In genomic region chr16:12309826-12310225, GRCm38 (mm10) we compare ENCODE assay signal across 27 mouse cellular contexts.
DNase-seq lines count a peak whose midpoint lies in the region; ATAC-seq and TF ChIP-seq lines count a peak whose summit lies in the region.
"Had no signal": no experiment of that assay in that cellular context is flagged by ENCODE, and none has a peak within 500 bp of the region (broad histone marks: within the 10 kb centered on the region; RNA-seq: fewer than 3 reads in every experiment).

No protein-coding gene starts in this region.

- DNase-seq in embryonic facial prominence, embryonic 14.5 days (ENCODE audit: low spot score) = no peak
- no peak for DNase-seq in embryonic facial prominence, embryonic 10.5 days (ENCODE audit: low spot score)
- no peak for DNase-seq in kidney, postnatal 36 days
- peak; percentile 12 for DNase-seq in lung, embryonic 14.5 days
- DNase-seq in lung, postnatal 36 days = no peak
- no peak for DNase-seq in left cerebral cortex, postnatal 10 days (ENCODE audit: extremely low spot score in 1 of 2, low spot score in 2 of 2)
- DNase-seq: adrenal gland, adult 2 months; adrenal gland, postnatal 14 days; B cell, adult 2 months; cerebellum, adult 11 months; cerebellum, adult 2 months; cerebellum, adult 9-11 months; cerebellum, postnatal 25 days; gastrocnemius, postnatal 10 days; gastrocnemius, postnatal 36 days; heart, adult 2 months; heart, postnatal 14 days; heart, postnatal 4 days had no signal

- H3K4me1 ChIP-seq in embryonic facial prominence, embryonic 14.5 days (ENCODE audit: control insufficient read depth, insufficient read depth, low read length) = no peaks in the 10 kb centered on the region
- H3K4me1 ChIP-seq in embryonic facial prominence, embryonic 10.5 days = no peaks in the 10 kb centered on the region
- no peaks in the 10 kb centered on the region for H3K4me1 ChIP-seq in kidney, embryonic 16.5 days (ENCODE audit: insufficient read depth, low read length)
- no peaks in the 10 kb centered on the region for H3K4me1 ChIP-seq in lung, embryonic 14.5 days (ENCODE audit: insufficient read depth)
- H3K4me1 ChIP-seq: embryonic facial prominence, embryonic 13.5 days; forebrain, embryonic 13.5 days; heart, embryonic 10.5 days; heart, embryonic 13.5 days had no signal

- no peak overlapping the region for H3K4me3 ChIP-seq in embryonic facial prominence, embryonic 14.5 days (ENCODE audit: low read depth, low read length)
- H3K4me3 ChIP-seq in embryonic facial prominence, embryonic 10.5 days = no peak overlapping the region
- H3K4me3 ChIP-seq in kidney, embryonic 16.5 days (ENCODE audit: low read length) = no peak overlapping the region
- no peak overlapping the region for H3K4me3 ChIP-seq in lung, embryonic 14.5 days (ENCODE audit: low read depth, low read length)
- H3K4me3 ChIP-seq: embryonic facial prominence, embryonic 13.5 days; forebrain, embryonic 10.5 days; forebrain, embryonic 13.5 days; heart, adult 2 months; heart, embryonic 10.5 days; heart, embryonic 13.5 days had no signal

- no peaks in the 10 kb centered on the region for H3K36me3 ChIP-seq in embryonic facial prominence, embryonic 14.5 days (ENCODE audit: control insufficient read depth, insufficient read depth, low read length)
- no peaks in the 10 kb centered on the region for H3K36me3 ChIP-seq in embryonic facial prominence, embryonic 10.5 days (replicated peaks)
- no peaks in the 10 kb centered on the region for H3K36me3 ChIP-seq in kidney, embryonic 16.5 days (ENCODE audit: insufficient read depth, low read length)
- H3K36me3 ChIP-seq in lung, embryonic 14.5 days (ENCODE audit: insufficient read depth) = no peaks in the 10 kb centered on the region
- H3K36me3 ChIP-seq: embryonic facial prominence, embryonic 13.5 days; forebrain, embryonic 10.5 days; G1E; heart, embryonic 10.5 days; heart, embryonic 13.5 days had no signal

- no peak overlapping the region for H3K9ac ChIP-seq in embryonic facial prominence, embryonic 14.5 days (ENCODE audit: low read depth, low read length)
- no peak overlapping the region for H3K9ac ChIP-seq in kidney, embryonic 16.5 days (replicated peaks; ENCODE audit: low read length)
- no peak overlapping the region for H3K9ac ChIP-seq in lung, embryonic 14.5 days
- H3K9ac ChIP-seq: embryonic facial prominence, embryonic 13.5 days; forebrain, embryonic 13.5 days; heart, embryonic 13.5 days; hindbrain, embryonic 14.5 days had no signal

- H3K27me3 ChIP-seq in embryonic facial prominence, embryonic 14.5 days (replicated peaks; ENCODE audit: control insufficient read depth, insufficient read depth, low read length) = no peaks in the 10 kb centered on the region
- no peaks in the 10 kb centered on the region for H3K27me3 ChIP-seq in embryonic facial prominence, embryonic 10.5 days (replicated peaks; ENCODE audit: low read depth, poor library complexity, severe bottlenecking)
- H3K27me3 ChIP-seq in kidney, embryonic 16.5 days (ENCODE audit: insufficient read depth, low read length) = no peaks in the 10 kb centered on the region
- no peaks in the 10 kb centered on the region for H3K27me3 ChIP-seq in lung, embryonic 14.5 days (ENCODE audit: insufficient read depth, low read length)
- H3K27me3 ChIP-seq: embryonic facial prominence, embryonic 13.5 days; forebrain, embryonic 13.5 days; heart, embryonic 13.5 days had no signal

- ATAC-seq in embryonic facial prominence, embryonic 14.5 days (ENCODE audit: low read depth) = 0 out of 2 replicates have a peak, but pooled peaks have one; percentile 33
- ATAC-seq in kidney, embryonic 16.5 days (ENCODE audit: low FRiP score, low TSS enrichment) = peak; percentile 67; the same call in 1 of the 2 replicates
- ATAC-seq in lung, embryonic 14.5 days (ENCODE audit: insufficient read depth) = no peak
- ATAC-seq: forebrain, embryonic 13.5 days; forebrain, embryonic 16.5 days had no signal

- intact Hi-C loops in left cerebral cortex, postnatal 10 days (cut with DNase I) = no loop called here

- H3K27ac ChIP-seq in embryonic facial prominence, embryonic 14.5 days (replicated peaks; ENCODE audit: low read depth, low read length) = no peak overlapping the region
- no peak overlapping the region for H3K27ac ChIP-seq in embryonic facial prominence, embryonic 10.5 days (replicated peaks)
- H3K27ac ChIP-seq in kidney, embryonic 16.5 days (ENCODE audit: low read length) = no peak overlapping the region
- H3K27ac ChIP-seq in lung, embryonic 14.5 days (ENCODE audit: low read depth) = no peak overlapping the region
- H3K27ac ChIP-seq: embryonic facial prominence, embryonic 13.5 days; forebrain, embryonic 10.5 days; forebrain, embryonic 13.5 days; heart, adult 2 months; heart, embryonic 10.5 days; heart, embryonic 13.5 days; hindbrain, embryonic 14.5 days had no signal

- H3K9me3 ChIP-seq in embryonic facial prominence, embryonic 14.5 days (ENCODE audit: control insufficient read depth, low read length) = no peaks in the 10 kb centered on the region
- H3K9me3 ChIP-seq in embryonic facial prominence, embryonic 10.5 days = no peaks in the 10 kb centered on the region
- H3K9me3 ChIP-seq in kidney, embryonic 16.5 days (ENCODE audit: low read length) = no peaks in the 10 kb centered on the region
- H3K9me3 ChIP-seq in lung, embryonic 14.5 days (ENCODE audit: low read depth, low read length) = no peaks in the 10 kb centered on the region
- H3K9me3 ChIP-seq: embryonic facial prominence, embryonic 13.5 days; forebrain, embryonic 10.5 days; forebrain, embryonic 13.5 days; G1E; heart, embryonic 10.5 days; heart, embryonic 13.5 days had no signal

- H3K4me2 ChIP-seq in embryonic facial prominence, embryonic 14.5 days (ENCODE audit: low read depth, low read length) = no peak overlapping the region
- no peak overlapping the region for H3K4me2 ChIP-seq in kidney, embryonic 16.5 days (replicated peaks; ENCODE audit: low read depth, low read length)
- no peak overlapping the region for H3K4me2 ChIP-seq in lung, embryonic 14.5 days
- H3K4me2 ChIP-seq: embryonic facial prominence, embryonic 13.5 days; forebrain, embryonic 13.5 days; heart, embryonic 13.5 days; hindbrain, embryonic 14.5 days had no signal

- no peak for TF ChIP-seq CTCF in lung, embryonic 14.5 days (IDR thresholded peaks at IDR 0.05; ENCODE audit: low read depth)
